Mouse (Mus musculus) midbrain, embryonic 16.5 days (tissue): ENCODE measurements around the gene Sh2d3c. TPM values are rescaled to one million over a fixed set of nuclear protein-coding genes. Genes with fewer than 3 reads are reported as not detected.

ENCODE experiments used
- ATAC-seq: fragments of 200-750 bp; cut with Nextera tagmentation; 2 replicates; pipeline ENCODE4 v1.8.0; 2017; ENCODE audit warnings: moderate TSS enrichment
- H3K27ac ChIP-seq: fragments of 300-500 bp; sonication (generic); 2 replicates; pipeline ENCODE4 v1.5.1; 2014; ENCODE audit warnings: mild to moderate bottlenecking, low read length, mixed read lengths
- H3K27me3 ChIP-seq: fragments of 300-500 bp; sonication (generic); 2 replicates; pipeline ENCODE4 v1.6.1; 2014; ENCODE audit warnings: low read depth, low read length, mixed read lengths; ENCODE audit not compliant: control insufficient read depth, insufficient read depth
- H3K36me3 ChIP-seq: fragments of 300-500 bp; sonication (generic); 2 replicates; pipeline ENCODE4 v1.6.1; 2014; ENCODE audit warnings: mild to moderate bottlenecking, low read length, moderate library complexity, mixed read lengths; ENCODE audit not compliant: control insufficient read depth, insufficient read depth
- H3K4me1 ChIP-seq: fragments of 300-500 bp; sonication (generic); 2 replicates; pipeline ENCODE4 v1.6.1; 2014; ENCODE audit warnings: mild to moderate bottlenecking, low read length, mixed read lengths; ENCODE audit not compliant: control insufficient read depth, insufficient read depth
- H3K4me2 ChIP-seq: fragments of 300-500 bp; sonication (generic); 2 replicates; pipeline ENCODE4 v1.6.1; 2014; ENCODE audit warnings: mild to moderate bottlenecking, low read length, mixed read lengths
- H3K4me3 ChIP-seq: fragments of 300-500 bp; sonication (generic); 2 replicates; pipeline ENCODE4 v1.5.1; 2014; ENCODE audit warnings: low read depth, mild to moderate bottlenecking, low read length, moderate library complexity, mixed read lengths
- H3K9ac ChIP-seq: fragments of 300-500 bp; sonication (generic); 2 replicates; pipeline ENCODE4 v1.6.1; 2014; ENCODE audit warnings: low read depth, low read length, mixed read lengths
- H3K9me3 ChIP-seq: fragments of 300-500 bp; sonication (generic); replicated peaks from 2 replicates; pipeline ENCODE4 v1.6.1; 2014; ENCODE audit warnings: mild to moderate bottlenecking, low read length, mixed read lengths; ENCODE audit not compliant: control insufficient read depth, poor library complexity, severe bottlenecking
- WGBS: fragments of 180-500 bp; shearing (Covaris S2); extraction: QIAGEN DNeasy Blood & Tissue Kit; methylation state at CpG from one replicate; pipeline ENCODE4 v1.1.7; 2014; 5-methylcytosine and 5-hydroxymethylcytosine counted together
- polyA plus RNA-seq: library from polyadenylated mRNA; unstranded; fragments of >200 nt; fragmentation: Nextera tagmentation; extraction: Ambion mirVana; gene quantifications from 2 replicates; pipeline ENCODE4 v1.2.1, GENCODE M21; 2015

Gene Sh2d3c
- polyA plus RNA-seq, 1 experiment from 2014 or later = 59.3 TPM

- ATAC-seq = no peak
These were observed 16.2 kb downstream of the Sh2d3c start for GRCm38 (mm10) chr2:32737008-32737407.

GRCm38 (mm10) chr2:32739311-32739710 is 18.5 kb downstream of the Sh2d3c start:
- Histone ChIP-seq H3K4me3 (no peak overlapping the region), H3K27ac (no peak overlapping the region), H3K27me3 (no peaks in the 10 kb centered on the region), H3K9ac (no peak overlapping the region), H3K36me3 (no peaks in the 10 kb centered on the region), H3K4me1 (peaks cover 14% of the 10 kb centered on the region), H3K9me3 (no peaks in the 10 kb centered on the region), H3K4me2 (no peak overlapping the region)
- no peak for ATAC-seq
- WGBS = 72% methylated on average over 4 of the region's 4 CpGs

More at GRCm38 (mm10) chr2:32737008-32737407, 16.2 kb downstream of the Sh2d3c start:
- H3K27me3 ChIP-seq = no peaks in the 10 kb centered on the region
- 45% methylated on average over 6 of the region's 6 CpGs for WGBS
- no peaks in the 10 kb centered on the region for H3K9me3 ChIP-seq
- H3K27ac ChIP-seq = no peak overlapping the region
- peaks cover 3% of the 10 kb centered on the region; the same call in 1 of the 2 replicates for H3K4me1 ChIP-seq
- H3K4me2 ChIP-seq = no peak overlapping the region
- no peaks in the 10 kb centered on the region for H3K36me3 ChIP-seq
- no peak overlapping the region for H3K4me3 ChIP-seq
- no peak overlapping the region for H3K9ac ChIP-seq

- WGBS = 7% methylated on average over 11 of the region's 11 CpGs
- Histone ChIP-seq H3K4me3 (peak within 1 kb of the TSS; percentile 85), H3K9ac (peak within 1 kb of the TSS; percentile 98), H3K4me1 (peaks cover 14% of the 10 kb centered on the region), H3K27ac (peak within 1 kb of the TSS; percentile 88), H3K9me3 (no peaks in the 10 kb centered on the region), H3K4me2 (peak within 1 kb of the TSS; percentile 72), H3K27me3 (no peaks in the 10 kb centered on the region), H3K36me3 (peaks cover 10% of the 10 kb centered on the region; the same call in 1 of the 2 replicates)
- 0 out of 2 replicates have a peak, but pooled peaks have one; percentile 0 for ATAC-seq
These were observed 20.0 kb downstream of the Sh2d3c start, which contains the start of gene 6330409D20Rik for GRCm38 (mm10) chr2:32740916-32741272. Gene 6330409D20Rik, minus strand, starts transcription at chr2:32741016.

GRCm38 (mm10) chr2:32741273-32742172 is 20.7 kb downstream of the Sh2d3c start:
- peak; percentile 59 for ATAC-seq
- Histone ChIP-seq H3K9ac (peak overlapping the region; percentile 98), H3K27ac (peak overlapping the region; percentile 88), H3K4me2 (peak overlapping the region; percentile 72), H3K9me3 (no peaks in the 10 kb centered on the region), H3K27me3 (no peaks in the 10 kb centered on the region), H3K4me1 (peaks cover 14% of the 10 kb centered on the region), H3K36me3 (peaks cover 15% of the 10 kb centered on the region), H3K4me3 (peak overlapping the region; percentile 85)
- WGBS = 2% methylated on average over 51 of the region's 58 CpGs

- Histone ChIP-seq H3K27ac (peak overlapping the region; percentile 88), H3K9ac (peak overlapping the region; percentile 98), H3K36me3 (peaks cover 20% of the 10 kb centered on the region), H3K9me3 (no peaks in the 10 kb centered on the region), H3K4me1 (peaks cover 14% of the 10 kb centered on the region), H3K27me3 (no peaks in the 10 kb centered on the region), H3K4me2 (peak overlapping the region; percentile 72), H3K4me3 (peak overlapping the region; percentile 85)
- ATAC-seq = peak; percentile 92
- WGBS = 3% methylated on average over 18 of the region's 18 CpGs
These were observed 21.3 kb downstream of the Sh2d3c start for GRCm38 (mm10) chr2:32742173-32742531.

GRCm38 (mm10) chr2:32744272-32744982 is 23.6 kb downstream of the Sh2d3c start:
- no peak overlapping the region for H3K27ac ChIP-seq
- H3K9me3 ChIP-seq = no peaks in the 10 kb centered on the region
- no peak for ATAC-seq
- H3K4me2 ChIP-seq = no peak overlapping the region
- H3K4me1 ChIP-seq = peaks cover 14% of the 10 kb centered on the region
- WGBS = 74% methylated on average over 15 of the region's 15 CpGs
- peaks cover 29% of the 10 kb centered on the region for H3K36me3 ChIP-seq
- no peaks in the 10 kb centered on the region for H3K27me3 ChIP-seq
- no peak overlapping the region for H3K4me3 ChIP-seq
- no peak overlapping the region; the same call in 1 of the 2 replicates for H3K9ac ChIP-seq

- 91% methylated on average over 16 of the region's 16 CpGs for WGBS
- H3K27ac ChIP-seq = no peak overlapping the region
- no peaks in the 10 kb centered on the region for H3K27me3 ChIP-seq
- H3K36me3 ChIP-seq = peaks cover 51% of the 10 kb centered on the region
- no peak overlapping the region for H3K9ac ChIP-seq
- H3K4me2 ChIP-seq = no peak overlapping the region
- no peak overlapping the region for H3K4me3 ChIP-seq
- ATAC-seq = no peak
- H3K4me1 ChIP-seq = peaks cover 10% of the 10 kb centered on the region
- no peaks in the 10 kb centered on the region for H3K9me3 ChIP-seq
These were observed 28.2 kb downstream of the Sh2d3c start for GRCm38 (mm10) chr2:32749082-32749481.

GRCm38 (mm10) chr2:32750199-32750598 is 29.3 kb downstream of the Sh2d3c start:
- H3K4me2 ChIP-seq = no peak overlapping the region
- no peak overlapping the region for H3K9ac ChIP-seq
- H3K27ac ChIP-seq = no peak overlapping the region
- no peaks in the 10 kb centered on the region for H3K27me3 ChIP-seq
- no peak overlapping the region for H3K4me3 ChIP-seq
- peaks cover 10% of the 10 kb centered on the region for H3K4me1 ChIP-seq
- peaks cover 55% of the 10 kb centered on the region for H3K36me3 ChIP-seq
- no peaks in the 10 kb centered on the region for H3K9me3 ChIP-seq
- ATAC-seq = no peak
- WGBS = 76% methylated on average over 7 of the region's 7 CpGs
